Mouse (Mus musculus): Measurements from ENCODE around the gene Atf4. TPM values are rescaled to one million over a fixed set of nuclear protein-coding genes. Genes with fewer than 3 reads are reported as not detected.

The Atf4 gene
- total RNA-seq, 4 experiments from 2014 or later: 130 to 146 (median 141) TPM

DNA sequence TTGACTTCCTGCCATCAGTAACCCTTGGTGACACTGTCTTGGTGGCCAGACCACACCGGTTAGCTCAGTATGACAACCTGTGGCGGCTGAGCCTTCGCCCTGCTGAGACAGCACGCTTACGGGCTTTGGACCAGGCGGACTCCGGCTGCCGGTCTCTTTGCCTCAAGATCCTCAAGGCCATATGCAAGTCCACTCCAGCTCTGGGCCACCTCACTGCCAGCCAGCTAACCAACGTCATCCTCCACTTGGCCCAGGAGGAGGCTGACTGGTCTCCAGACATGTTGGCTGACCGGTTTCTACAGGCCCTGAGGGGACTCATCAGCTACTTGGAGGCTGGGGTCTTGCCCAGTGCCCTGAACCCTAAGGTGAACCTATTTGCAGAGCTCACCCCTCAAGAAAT, 5.3 kb upstream of the Atf4 start:
- no peak for DNase-seq (ENCODE audit: low spot score in 2 of 2)

DNA sequence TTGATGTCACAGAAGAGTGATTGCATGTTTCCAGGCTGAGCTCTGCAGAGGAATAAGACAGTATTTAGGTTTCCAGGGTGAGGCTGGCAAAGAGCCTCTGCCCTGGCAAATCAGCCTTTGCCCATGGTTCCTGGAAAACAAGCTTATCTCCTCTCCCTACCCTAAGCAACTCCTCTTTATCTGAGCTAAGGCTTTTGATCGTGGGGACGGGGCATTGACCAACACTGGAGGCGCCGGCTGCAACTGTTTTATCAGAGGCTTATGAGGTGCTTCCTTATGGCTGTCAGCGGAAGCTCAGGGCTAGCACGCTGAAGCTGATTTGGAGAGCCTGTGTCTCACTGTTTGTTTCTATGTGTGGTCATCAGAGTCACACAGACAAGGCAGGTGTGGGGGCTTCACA, 4.4 kb upstream of the Atf4 start:
- DNase-seq (ENCODE audit: low spot score in 2 of 2): no peak

DNA sequence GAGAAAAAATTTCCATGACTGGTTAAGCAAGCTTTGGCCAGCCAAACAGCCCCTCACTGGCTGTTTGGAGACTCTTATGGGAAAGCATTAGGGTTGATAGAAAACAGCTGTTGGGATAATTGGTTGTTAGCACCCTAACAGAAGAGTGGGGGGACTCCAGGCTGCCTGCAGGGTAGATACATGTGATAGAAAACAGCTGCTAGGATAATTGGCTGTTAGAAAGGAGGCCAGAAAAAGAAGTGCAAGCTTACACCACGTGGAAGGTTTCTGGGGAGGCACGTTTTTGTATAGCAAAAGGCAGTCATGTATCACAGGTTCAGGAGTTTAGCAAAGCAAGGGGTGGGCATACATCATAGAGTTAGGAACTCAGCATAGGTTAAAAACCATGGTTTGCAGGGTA, 1.5 kb upstream of the Atf4 start:
- no peak for DNase-seq (ENCODE audit: low spot score in 2 of 2)

DNA sequence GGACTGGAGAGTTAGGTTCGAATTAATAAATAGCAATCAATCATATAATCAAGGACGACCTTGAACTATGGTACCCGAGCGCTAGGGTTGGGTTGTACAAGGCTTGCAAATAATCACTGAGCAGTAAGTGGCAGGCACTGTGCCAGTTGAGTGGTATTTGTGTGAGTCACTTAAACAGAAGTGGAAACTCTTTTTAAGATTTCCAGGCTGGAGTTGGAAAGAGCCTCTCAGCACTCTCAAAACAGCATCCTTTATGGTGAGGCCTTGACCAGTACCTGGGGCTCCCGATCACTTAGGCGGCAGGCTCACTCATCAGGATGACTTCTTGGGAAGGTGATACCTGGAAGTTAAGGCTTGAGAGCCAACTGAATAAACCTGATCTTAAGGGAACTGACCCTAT, 777 bp upstream of the Atf4 start:
- peak; percentile 20 to 27 for DNase-seq (ENCODE audit: low spot score in 2 of 2)

- DNase-seq (ENCODE audit: low spot score in 2 of 2): peak; percentile 70 to 80
Observed at GRCm38 (mm10) chr15:80255646-80256121, 700 bp downstream of the Atf4 start.

- DNase-seq (ENCODE audit: low spot score in 2 of 2): no peak
Observed at GRCm38 (mm10) chr15:80256242-80256641, 1.3 kb downstream of the Atf4 start.

DNA sequence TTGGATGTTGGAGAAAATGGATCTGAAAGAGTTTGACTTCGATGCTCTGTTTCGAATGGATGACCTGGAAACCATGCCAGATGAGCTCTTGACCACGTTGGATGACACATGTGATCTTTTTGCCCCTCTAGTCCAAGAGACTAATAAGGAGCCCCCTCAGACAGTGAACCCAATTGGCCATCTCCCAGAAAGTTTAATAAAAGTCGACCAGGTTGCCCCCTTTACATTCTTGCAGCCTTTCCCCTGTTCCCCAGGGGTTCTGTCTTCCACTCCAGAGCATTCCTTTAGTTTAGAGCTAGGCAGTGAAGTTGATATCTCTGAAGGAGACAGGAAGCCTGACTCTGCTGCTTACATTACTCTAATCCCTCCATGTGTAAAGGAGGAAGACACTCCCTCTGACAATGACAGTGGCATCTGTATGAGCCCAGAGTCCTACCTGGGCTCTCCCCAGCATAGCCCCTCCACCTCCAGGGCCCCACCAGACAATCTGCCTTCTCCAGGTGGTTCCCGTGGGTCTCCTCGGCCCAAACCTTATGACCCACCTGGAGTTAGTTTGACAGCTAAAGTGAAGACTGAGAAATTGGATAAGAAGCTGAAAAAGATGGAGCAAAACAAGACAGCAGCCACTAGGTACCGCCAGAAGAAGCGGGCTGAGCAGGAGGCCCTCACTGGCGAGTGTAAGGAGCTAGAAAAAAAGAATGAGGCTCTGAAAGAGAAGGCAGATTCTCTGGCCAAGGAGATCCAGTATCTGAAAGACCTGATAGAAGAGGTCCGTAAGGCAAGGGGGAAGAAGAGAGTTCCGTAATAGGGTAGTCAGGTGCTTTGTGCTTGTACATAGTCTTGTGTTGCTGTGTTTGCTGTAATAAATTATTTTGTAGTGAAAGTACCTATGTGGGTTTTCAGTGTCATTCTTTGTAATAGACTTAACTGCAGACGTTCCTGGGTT, 1.9 kb downstream of the Atf4 start:
- no peak for DNase-seq (ENCODE audit: low spot score in 2 of 2)

DNA sequence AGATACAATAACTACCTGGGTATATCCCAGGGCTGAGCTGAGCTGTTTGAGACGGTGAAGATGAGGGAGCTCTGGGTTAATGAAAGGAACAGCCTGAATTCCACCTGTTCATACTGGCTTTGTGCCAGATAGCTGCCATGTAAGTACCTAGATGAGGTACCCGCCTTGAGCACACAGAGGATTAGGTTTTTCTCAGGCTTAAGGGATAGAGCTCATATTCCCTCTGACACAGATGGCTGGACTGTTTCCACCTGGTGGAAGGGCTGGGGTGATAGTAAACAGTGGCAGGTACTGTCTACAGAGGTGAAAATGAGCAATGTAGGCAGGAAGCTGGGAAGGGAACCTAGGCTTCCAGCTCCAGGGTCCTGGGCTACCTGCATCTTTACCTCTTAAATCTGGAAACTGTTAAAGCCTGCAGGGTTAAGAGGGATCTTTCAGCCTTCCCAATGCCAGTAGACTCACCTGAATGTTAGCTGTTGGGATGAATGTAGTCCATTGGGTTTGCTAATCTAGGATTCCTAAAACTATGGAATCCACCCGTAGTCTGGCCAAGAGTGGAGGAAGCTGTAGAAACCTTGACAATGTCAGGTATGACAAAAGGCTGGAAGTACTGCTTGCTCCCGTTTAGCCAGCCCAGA, 2.7 kb downstream of the Atf4 start:
- no peak for DNase-seq (ENCODE audit: low spot score in 2 of 2)

- DNase-seq (ENCODE audit: low spot score in 2 of 2): no peak
Observed at GRCm38 (mm10) chr15:80258240-80259170, 3.5 kb downstream of the Atf4 start.

GRCm38 (mm10) chr15:80259406-80260045, 4.5 kb downstream of the Atf4 start:
- no peak for DNase-seq (ENCODE audit: low spot score in 2 of 2)

DNA sequence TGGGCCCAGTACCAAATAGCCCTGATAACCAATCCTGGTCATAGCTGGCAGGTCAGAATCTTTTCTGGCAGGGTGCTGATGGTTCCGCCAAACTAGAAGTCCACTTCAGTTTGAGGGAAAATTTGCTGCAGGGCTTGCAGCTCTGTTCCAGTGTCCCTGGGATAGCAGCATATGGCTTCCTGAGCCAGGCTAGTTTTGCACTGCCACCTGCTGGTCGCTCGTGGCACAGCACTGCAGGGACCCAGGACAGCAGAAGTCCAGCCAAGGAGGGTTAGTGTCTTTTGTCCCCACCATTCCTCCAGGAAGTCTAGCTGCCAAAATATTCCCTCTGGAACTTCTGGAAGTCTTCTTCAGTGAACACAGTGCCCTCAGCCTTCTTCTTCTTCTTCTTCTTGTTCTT, 5.7 kb downstream of the Atf4 start:
- DNase-seq (ENCODE audit: low spot score in 2 of 2): peak; percentile 64 to 73

- DNase-seq (ENCODE audit: low spot score in 2 of 2): no peak
Observed at GRCm38 (mm10) chr15:80261100-80261499, 6.1 kb downstream of the Atf4 start.

- DNase-seq (ENCODE audit: low spot score in 2 of 2): peak; percentile 68 to 79
Observed at GRCm38 (mm10) chr15:80263610-80264575, 8.9 kb downstream of the Atf4 start, which contains the start of gene Rps19bp1. TSS of gene Rps19bp1 (minus strand) at chr15:80264315.

DNA sequence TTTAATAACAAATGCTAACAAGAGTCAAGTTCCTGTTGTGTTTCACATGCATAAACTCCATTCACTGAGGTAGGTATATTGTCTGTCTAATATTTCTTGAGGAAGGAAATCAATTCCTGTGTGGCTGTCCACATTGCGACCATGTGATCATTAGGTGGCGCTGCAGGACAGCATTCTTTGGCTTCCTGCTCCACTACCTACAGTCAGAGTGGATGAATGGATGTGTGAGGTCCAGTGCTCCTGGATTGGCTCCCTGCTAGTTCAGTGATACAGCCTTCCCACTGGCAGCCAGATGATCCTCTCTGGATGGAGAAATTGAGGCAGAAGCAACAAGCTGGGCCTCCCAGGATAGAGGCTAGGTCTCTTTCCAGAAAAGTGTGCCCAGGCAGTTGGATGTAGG, 11.3 kb downstream of the Atf4 start:
- DNase-seq (ENCODE audit: low spot score in 2 of 2): peak; percentile 41 to 46

GRCm38 (mm10) chr15:80271858-80272396, 16.9 kb downstream of the Atf4 start:
- no peak for DNase-seq (ENCODE audit: low spot score in 2 of 2)

GRCm38 (mm10) chr15:80277107-80277506, 22.1 kb downstream of the Atf4 start:
- DNase-seq (ENCODE audit: low spot score in 2 of 2): no peak

- DNase-seq (ENCODE audit: low spot score in 2 of 2): no peak
Observed at GRCm38 (mm10) chr15:80277625-80278024, 22.6 kb downstream of the Atf4 start.

GRCm38 (mm10) chr15:80278121-80278759, 23.3 kb downstream of the Atf4 start:
- DNase-seq (ENCODE audit: low spot score in 2 of 2): no peak

GRCm38 (mm10) chr15:80279053-80279452, 24.1 kb downstream of the Atf4 start:
- DNase-seq (ENCODE audit: low spot score in 2 of 2): no peak
